Mouse (Mus musculus) MEL (cell line): ENCODE data around the gene Cdc40.

Source experiments
- EP300 ChIP-seq, 2 experiments: IDR thresholded peaks; 2 replicates each; pipeline ENCODE4 v1.6.1; 2011; ENCODE audit warnings: improper control_type of control experiment in 2 of 2, low read length in 2 of 2, low read depth in 1 of 2, mild to moderate bottlenecking in 1 of 2
- GATA1 ChIP-seq: IDR thresholded peaks from 2 replicates; pipeline ENCODE4 v1.6.1; 2011; ENCODE audit warnings: low read depth, low read length, improper control_type of control experiment
- UBTF ChIP-seq: IDR thresholded peaks from 2 replicates; pipeline ENCODE4 v1.6.1; 2012; ENCODE audit warnings: low read depth, mild to moderate bottlenecking, inconsistent platforms, low read length, improper control_type of control experiment, moderate library complexity, borderline replicate concordance; ENCODE audit not compliant: insufficient read depth
- USF2 ChIP-seq, 2 experiments: IDR thresholded peaks; 2 replicates each; pipeline ENCODE4 v1.6.1; 2011 to 2012; ENCODE audit warnings: improper control_type of control experiment in 2 of 2, low read length in 2 of 2, borderline replicate concordance in 1 of 2, inconsistent platforms in 1 of 2, low read depth in 1 of 2, mild to moderate bottlenecking in 1 of 2; ENCODE audit not compliant: insufficient read depth in 1 of 2

GRCm38 (mm10) chr10:40883644-40884278 lies 650 bp upstream of the Cdc40 start:
- TF ChIP-seq UBTF (no peak), GATA1 (no peak), USF2 (IDR thresholded peaks at IDR 0.05; ENCODE audit: borderline replicate concordance in 1 of 2, insufficient read depth in 1 of 2, low read depth in 1 of 2, low read length in 2 of 2) (no peak), EP300 (IDR thresholded peaks at IDR 0.05; ENCODE audit: low read depth in 1 of 2, low read length in 2 of 2) (no peak)
